Mouse (Mus musculus) megakaryocyte, adult 5-6 weeks (primary cell): ENCODE data around the gene Dync1li2. TPM values are rescaled to one million over a fixed set of nuclear protein-coding genes. Genes with fewer than 3 reads are reported as not detected.

Experiments used
- ATAC-seq: 2 replicates; pipeline ENCODE4 v1.8.0; 2016; ENCODE audit warnings: mild to moderate bottlenecking, inconsistent platforms; ENCODE audit not compliant: poor library complexity, severe bottlenecking
- total RNA-seq, 2 experiments: library from RNA; stranded (forward) in 1 of 2; stranded (reverse) in 1 of 2; fragments of 153-499, 151-499 nt in 1 of 2; fragments of 221-1000, 200-1000 nt in 1 of 2; gene quantifications; 2 replicates each; pipeline versions ENCODE4 v1.2.3 to v1.2.4; 2015 to 2017

Dync1li2 gene
- total RNA-seq, 2 experiments from 2014 or later, result 18.4 to 58.0 TPM

DNA sequence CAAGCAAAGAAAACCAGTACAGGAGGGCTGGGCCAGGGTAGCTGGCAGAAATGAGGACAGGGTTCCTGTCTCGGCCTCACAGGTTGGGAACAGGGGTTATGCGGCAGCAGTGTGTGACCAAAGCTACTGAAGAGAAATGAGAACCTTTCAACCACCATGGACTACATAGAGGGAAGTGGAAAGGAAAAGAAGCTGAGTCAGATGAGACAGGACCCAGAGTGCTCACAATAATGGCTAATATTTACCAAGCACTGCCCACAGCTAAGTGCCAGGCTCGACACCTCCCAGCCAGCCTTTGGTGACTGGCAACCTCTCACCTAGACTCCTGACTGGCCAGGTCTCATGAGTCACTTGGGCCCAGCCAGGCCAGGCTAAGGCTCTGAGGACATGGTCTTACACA is 58.9 kb downstream of the Dync1li2 start:
- ATAC-seq, result peak; percentile 81

DNA sequence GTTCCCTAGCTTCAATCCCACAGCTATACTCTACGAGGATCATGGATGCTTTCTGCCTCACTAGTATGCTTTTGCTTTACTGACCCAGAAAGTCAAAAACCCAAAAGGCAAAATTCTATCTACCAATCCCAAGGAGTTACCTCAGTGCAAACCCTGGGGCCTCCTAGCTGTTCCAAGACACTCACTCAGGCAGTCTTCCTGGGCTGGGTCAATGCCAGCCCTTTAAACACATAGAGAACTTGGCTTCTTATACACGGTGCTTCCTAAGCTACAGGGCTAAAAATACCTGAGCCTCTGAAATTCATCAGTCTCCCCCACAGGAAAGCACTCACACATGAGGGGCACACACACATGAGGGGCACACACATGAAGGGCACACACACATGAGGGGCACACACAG is 59.6 kb downstream of the Dync1li2 start:
- ATAC-seq, result no peak

DNA sequence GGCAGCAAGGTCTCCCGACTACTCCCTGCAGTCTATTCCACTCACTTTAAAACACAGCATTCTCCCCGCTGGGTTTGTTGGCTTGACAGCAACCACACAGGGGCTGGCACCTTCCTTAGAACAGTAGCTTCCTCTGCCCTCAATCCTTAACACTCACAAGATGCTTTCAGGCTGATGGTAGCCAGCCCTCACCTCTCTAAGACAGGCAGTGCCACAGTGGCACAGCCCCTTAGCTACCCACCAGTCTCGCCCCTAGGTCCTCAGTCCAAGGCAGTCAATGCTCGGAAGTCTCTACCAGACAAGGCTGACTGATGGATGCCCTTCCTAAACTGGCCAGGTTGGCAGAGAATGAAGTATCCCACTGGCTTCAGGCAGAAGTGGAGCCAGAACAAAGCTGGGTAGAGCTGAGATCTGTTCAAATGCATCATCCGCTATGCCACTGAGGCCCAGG is 61.9 kb downstream of the Dync1li2 start:
- no peak for ATAC-seq

DNA sequence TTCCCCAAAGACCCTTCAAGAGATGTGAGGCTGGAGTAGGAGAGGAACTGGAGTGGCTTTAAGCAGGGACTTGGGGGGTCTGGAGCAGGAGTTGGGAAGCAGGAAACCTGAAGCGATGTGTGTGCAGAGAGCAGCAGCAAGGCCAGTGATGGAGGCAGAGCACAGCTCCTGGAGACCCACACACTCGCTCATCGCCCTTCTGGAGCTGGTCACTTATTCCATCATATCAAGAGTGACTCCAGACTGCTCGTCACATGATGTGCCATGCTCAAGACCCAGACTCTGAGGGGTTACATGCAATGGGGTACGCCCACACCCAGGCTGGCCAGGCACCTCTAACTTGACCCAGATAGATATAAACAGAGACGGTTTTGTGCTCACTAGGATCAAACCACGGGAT is 62.6 kb downstream of the Dync1li2 start:
- no peak for ATAC-seq

GRCm38 (mm10) chr8:104379301-104379836 is 63.5 kb downstream of the Dync1li2 start:
- ATAC-seq, result no peak

- no peak for ATAC-seq
Observed at GRCm38 (mm10) chr8:104376669-104377068, 66.2 kb downstream of the Dync1li2 start.

- ATAC-seq, result no peak
Observed at GRCm38 (mm10) chr8:104375959-104376358, 66.9 kb downstream of the Dync1li2 start.

DNA sequence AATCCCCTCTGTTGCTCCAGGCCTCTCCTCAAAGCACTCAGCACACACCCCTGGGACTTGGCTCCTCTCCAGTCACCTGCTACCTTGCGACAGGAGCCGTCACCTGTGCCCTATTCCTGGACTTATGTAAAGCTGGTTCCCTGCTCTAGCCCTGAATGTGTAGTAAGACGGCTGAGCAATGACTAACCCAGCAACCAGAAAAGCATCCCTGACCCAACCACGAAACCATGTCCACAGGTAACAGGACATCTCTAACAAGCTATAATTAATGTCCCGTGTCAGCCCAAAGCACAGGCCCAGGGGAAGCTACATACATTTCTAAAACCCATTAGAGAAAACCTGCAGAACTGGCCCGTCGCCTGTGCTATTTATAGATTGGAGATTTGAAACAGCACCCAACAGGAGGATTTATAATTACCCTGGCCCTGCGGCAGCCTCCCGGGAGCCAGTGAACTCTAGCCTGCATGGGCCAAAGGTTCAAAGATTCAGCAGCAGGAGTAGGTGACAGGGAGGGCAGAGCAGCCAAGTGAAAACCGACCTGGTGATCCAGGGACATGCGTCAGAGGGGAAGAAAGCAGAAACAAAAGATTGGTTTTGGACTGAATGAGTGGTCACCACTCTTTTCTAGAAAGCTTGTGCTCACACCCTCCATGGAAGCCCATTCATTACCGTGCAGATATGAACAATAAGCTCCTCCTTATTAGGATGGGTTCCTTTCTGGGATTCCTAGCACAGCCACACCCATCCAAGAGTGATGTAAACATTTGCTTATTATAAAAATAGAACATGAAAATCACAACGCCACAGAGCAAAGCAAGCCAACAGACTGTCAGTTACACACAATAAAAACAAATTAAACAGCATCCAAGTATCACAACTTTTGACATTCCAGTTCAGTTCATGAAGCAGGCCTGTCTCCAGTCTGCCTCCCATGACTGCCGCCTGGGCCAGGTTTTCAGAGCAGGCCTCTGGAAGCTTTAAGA is 67.7 kb downstream of the Dync1li2 start:
- no peak for ATAC-seq

- ATAC-seq, result no peak
Observed at GRCm38 (mm10) chr8:104374269-104374668, 68.6 kb downstream of the Dync1li2 start.

- 0 out of 2 replicates have a peak, but pooled peaks have one; percentile 22 for ATAC-seq
Observed at GRCm38 (mm10) chr8:104373779-104374178, 69.1 kb downstream of the Dync1li2 start.

- no peak for ATAC-seq
Observed at GRCm38 (mm10) chr8:104371121-104371520, 71.7 kb downstream of the Dync1li2 start.

DNA sequence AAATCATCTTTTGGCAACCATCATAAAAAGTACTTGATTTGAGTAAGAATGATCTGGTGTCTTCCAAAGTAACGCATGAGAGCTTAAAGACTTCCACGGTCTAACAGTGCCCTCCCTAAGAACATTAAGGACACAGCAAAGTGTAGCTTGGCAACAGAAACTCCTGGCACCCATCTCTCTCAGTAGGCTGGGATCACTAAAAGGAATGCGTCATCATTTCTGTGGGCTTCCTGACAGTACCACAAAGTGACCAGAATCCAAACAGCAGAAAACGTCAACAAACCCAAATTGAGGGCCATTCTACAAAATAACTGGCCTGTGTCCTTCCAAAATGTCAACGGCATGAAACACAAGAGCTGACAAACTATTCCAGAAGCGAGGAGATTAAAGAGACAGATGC is 72.8 kb downstream of the Dync1li2 start:
- no peak for ATAC-seq

DNA sequence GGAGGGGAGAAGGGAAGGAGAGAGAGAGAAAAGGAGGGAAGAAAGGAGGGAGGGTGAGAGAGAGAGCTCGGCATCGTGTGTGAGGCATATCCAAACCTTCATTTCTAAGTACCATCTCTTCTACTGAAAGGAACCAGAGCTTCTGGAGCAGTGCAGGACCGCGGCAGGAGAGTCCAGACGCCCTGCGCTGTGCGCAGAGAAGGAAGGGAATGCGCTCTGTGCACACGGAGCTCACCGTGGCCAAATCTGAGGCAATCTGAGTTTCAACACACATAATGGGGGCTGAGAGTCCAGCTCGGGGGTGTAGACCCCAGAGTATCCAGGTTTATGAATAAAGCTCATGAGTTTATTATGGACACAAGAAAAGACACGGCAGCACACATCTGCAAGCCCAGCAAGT is 73.3 kb downstream of the Dync1li2 start:
- no peak for ATAC-seq

Other genes starting within 250 kb of the Dync1li2 start
- gene Tk2, start 194.5 kb downstream of the Dync1li2 start, total RNA-seq (2015), result 27.6 and 30.0 TPM in 2 replicates
- gene Tk2, start 194.5 kb downstream of the Dync1li2 start, total RNA-seq (2017), result 17.4 and 28.5 TPM in 2 replicates
- gene Cklf, start 192.2 kb downstream of the Dync1li2 start, total RNA-seq (2015), result 120 and 138 TPM in 2 replicates
- 35.9 and 46.7 TPM in 2 replicates for gene Cklf, start 192.2 kb downstream of the Dync1li2 start, total RNA-seq (2017)
- gene Cmtm2a, start 149.9 kb downstream of the Dync1li2 start, total RNA-seq (2015), result not detected in 2 replicates
- gene Cmtm2a, start 149.9 kb downstream of the Dync1li2 start, total RNA-seq (2017), result not detected in 2 replicates
- not detected in 2 replicates for gene Gm45711, start 133.0 kb downstream of the Dync1li2 start, total RNA-seq (2015)
- not detected in 2 replicates for gene Gm45711, start 133.0 kb downstream of the Dync1li2 start, total RNA-seq (2017)
- not detected in 2 replicates for gene Cmtm1, start 132.9 kb downstream of the Dync1li2 start, total RNA-seq (2015)
- gene Cmtm1, start 132.9 kb downstream of the Dync1li2 start, total RNA-seq (2017), result not detected in 2 replicates
- not detected in 2 replicates for gene Gm11020, start 121.5 kb downstream of the Dync1li2 start, total RNA-seq (2015)
- not detected in 2 replicates for gene Gm11020, start 121.5 kb downstream of the Dync1li2 start, total RNA-seq (2017)
- not detected in 2 replicates for gene Cmtm2b, start 120.8 kb downstream of the Dync1li2 start, total RNA-seq (2015)
- gene Cmtm2b, start 120.8 kb downstream of the Dync1li2 start, total RNA-seq (2017), result not detected in 2 replicates
- gene Cmtm3, start 103.6 kb downstream of the Dync1li2 start, total RNA-seq (2015), result 84.1 and 85.6 TPM in 2 replicates
- gene Cmtm3, start 103.6 kb downstream of the Dync1li2 start, total RNA-seq (2017), result 48.5 and 50.4 TPM in 2 replicates
- 0.59 and 1.1 TPM in 2 replicates for gene Cmtm4, start 47.2 kb downstream of the Dync1li2 start, total RNA-seq (2015)
- gene Cmtm4, start 47.2 kb downstream of the Dync1li2 start, total RNA-seq (2017), result 1.6 and 1.7 TPM in 2 replicates
- not detected in 2 replicates for gene Terb1, start 66.9 kb upstream of the Dync1li2 start, total RNA-seq (2015)
- gene Terb1, start 66.9 kb upstream of the Dync1li2 start, total RNA-seq (2017), result not detected in 2 replicates
- gene Nae1, start 91.6 kb upstream of the Dync1li2 start, total RNA-seq (2015), result 45.3 and 69.6 TPM in 2 replicates
- gene Nae1, start 91.6 kb upstream of the Dync1li2 start, total RNA-seq (2017), result 67.3 and 83.9 TPM in 2 replicates
- 0.27 TPM in 1 of 2 replicates, not detected in the other for gene Car7, start 91.6 kb upstream of the Dync1li2 start, total RNA-seq (2015)
- 0.44 and 1.2 TPM in 2 replicates for gene Car7, start 91.6 kb upstream of the Dync1li2 start, total RNA-seq (2017)
- 6.8 TPM in 2 replicates for gene Pdp2, start 148.4 kb upstream of the Dync1li2 start, total RNA-seq (2015)
- 6.1 and 6.6 TPM in 2 replicates for gene Pdp2, start 148.4 kb upstream of the Dync1li2 start, total RNA-seq (2017)
- gene Cdh16, start 181.3 kb upstream of the Dync1li2 start, total RNA-seq (2015), result not detected in 2 replicates
- not detected in 2 replicates for gene Cdh16, start 181.3 kb upstream of the Dync1li2 start, total RNA-seq (2017)
- 0.52 and 2.0 TPM in 2 replicates for gene Rrad, start 188.3 kb upstream of the Dync1li2 start, total RNA-seq (2015)
- 0.73 and 1.5 TPM in 2 replicates for gene Rrad, start 188.3 kb upstream of the Dync1li2 start, total RNA-seq (2017)
- 18.9 and 25.7 TPM in 2 replicates for gene Ciao2b, start 198.9 kb upstream of the Dync1li2 start, total RNA-seq (2015)
- 15.1 and 28.2 TPM in 2 replicates for gene Ciao2b, start 198.9 kb upstream of the Dync1li2 start, total RNA-seq (2017)